Mouse (Mus musculus): ENCODE results near the gene Klhl28. TPM values are rescaled to one million over a fixed set of nuclear protein-coding genes. Genes with fewer than 3 reads are reported as not detected.

Gene Klhl28
- 25.9 TPM for polyA plus RNA-seq (2015; fragmentation: Illumina TruSeq; extraction: RNeasy Lipid Tissue Mini Kit (QIAGEN cat#74804); ENCODE audit: insufficient read depth, low replicate concordance)

DNA sequence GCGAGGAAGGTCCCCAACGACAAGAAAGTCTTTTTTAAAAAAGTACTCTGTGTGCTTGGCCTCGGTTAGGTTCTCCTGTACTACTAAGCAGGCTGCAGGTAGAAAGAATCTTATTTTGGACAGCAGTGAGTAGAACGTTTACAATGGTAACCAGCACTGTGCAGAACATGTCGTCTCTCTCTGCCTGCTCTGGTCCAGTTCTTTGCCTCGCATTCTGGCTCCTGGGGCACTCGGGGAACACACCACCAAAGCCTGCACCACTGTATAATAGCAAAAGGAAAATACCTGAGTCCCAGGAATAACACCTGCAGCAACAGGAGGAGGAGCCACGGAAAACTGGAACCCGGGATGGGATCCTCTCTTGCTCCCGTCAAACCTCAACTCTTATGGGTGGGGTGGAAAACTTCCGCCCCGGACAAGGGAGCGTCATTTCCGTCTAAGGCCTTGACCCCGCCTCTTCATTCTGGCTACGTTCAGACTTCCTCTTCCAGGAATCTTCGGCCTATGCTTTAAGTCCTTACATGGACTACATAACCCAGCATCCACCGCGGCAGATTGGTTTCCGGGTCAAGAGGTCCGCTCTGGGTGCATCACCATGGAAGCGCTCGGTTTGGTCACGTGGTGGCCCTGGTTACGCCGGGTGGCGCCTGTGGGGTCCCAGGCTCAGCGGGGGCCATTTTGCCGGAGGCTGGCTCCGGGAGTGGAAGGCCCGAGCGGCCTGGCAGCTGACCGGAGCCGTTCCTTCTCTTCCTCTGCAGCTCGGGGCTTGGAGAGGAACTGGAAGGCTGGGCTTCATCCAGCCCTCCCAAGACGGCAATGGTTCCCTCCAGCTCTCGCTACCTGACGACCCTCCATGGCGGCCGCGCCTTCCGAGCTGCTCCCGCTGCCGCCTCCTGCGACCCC, at the start of gene Klhl28, which contains the start of gene Togaram1:
TSS of gene Klhl28 (minus strand) at position 411 of the 903 bp plus-strand sequence.
TSS of gene Togaram1 (plus strand) at position 681 of the 903 bp plus-strand sequence.

DNA sequence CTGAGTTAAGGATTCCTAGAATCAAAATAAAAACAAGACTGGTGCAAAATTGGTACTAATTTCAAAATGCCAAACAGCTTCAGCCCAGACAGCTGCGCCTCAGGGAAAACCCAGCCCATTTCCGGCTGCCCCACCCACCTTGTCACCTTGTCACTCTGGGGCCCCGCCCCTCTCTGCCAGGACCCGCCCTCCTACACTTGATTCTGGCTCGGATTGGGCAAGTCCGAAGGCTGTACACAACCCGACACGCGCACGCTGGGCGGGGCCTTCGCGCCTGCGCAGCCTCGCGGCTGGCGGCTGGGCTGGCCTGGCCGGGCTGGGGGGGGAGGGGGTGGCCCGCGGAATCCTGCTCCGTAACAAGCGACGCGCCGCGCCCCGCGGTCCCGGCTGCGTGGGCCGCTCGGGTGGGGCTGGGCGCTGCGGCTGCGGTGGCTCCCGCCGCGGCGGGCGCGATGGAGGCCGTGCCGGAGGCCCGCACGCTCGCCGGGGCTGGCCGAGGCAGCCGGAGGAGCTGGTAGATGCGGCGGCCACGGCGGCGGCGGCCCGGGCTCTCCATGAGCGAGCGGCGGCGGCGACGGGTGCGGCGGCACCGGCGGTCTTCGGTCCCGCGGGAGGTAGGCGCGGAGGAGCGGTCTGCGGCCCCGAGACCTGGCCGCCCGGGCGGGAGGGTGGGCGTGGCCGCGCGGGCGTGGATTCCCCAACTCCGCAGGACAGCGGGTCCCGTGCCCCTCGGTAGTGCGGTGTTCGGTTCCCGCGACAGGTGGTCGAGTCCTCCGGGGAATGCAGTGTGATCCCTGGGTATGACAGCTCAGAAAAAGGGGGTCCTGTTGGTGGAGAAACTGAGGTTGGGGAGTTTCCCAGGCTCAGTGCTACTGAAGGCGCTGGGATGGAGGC, 47.5 kb downstream of the Klhl28 start, which contains the start of gene Gm527:
TSS of gene Gm527 (plus strand) at position 329 of the 894 bp plus-strand sequence.

Other genes with a start within 250 kb of the Klhl28 start
- 7.8 TPM for gene Gm527, start 47.6 kb downstream of the Klhl28 start, polyA plus RNA-seq (2015; fragmentation: Illumina TruSeq; extraction: RNeasy Lipid Tissue Mini Kit (QIAGEN cat#74804); ENCODE audit: insufficient read depth, low replicate concordance)
- 32.2 TPM for gene Togaram1, start 270 bp upstream of the Klhl28 start, polyA plus RNA-seq (2015; fragmentation: Illumina TruSeq; extraction: RNeasy Lipid Tissue Mini Kit (QIAGEN cat#74804); ENCODE audit: insufficient read depth, low replicate concordance)
- gene Prpf39, start 70.8 kb upstream of the Klhl28 start, polyA plus RNA-seq (2015; fragmentation: Illumina TruSeq; extraction: RNeasy Lipid Tissue Mini Kit (QIAGEN cat#74804); ENCODE audit: insufficient read depth, low replicate concordance), result 146 TPM
- 167 TPM for gene Fkbp3, start 108.5 kb upstream of the Klhl28 start, polyA plus RNA-seq (2015; fragmentation: Illumina TruSeq; extraction: RNeasy Lipid Tissue Mini Kit (QIAGEN cat#74804); ENCODE audit: insufficient read depth, low replicate concordance)
- 11.5 TPM for gene Fancm, start 110.1 kb upstream of the Klhl28 start, polyA plus RNA-seq (2015; fragmentation: Illumina TruSeq; extraction: RNeasy Lipid Tissue Mini Kit (QIAGEN cat#74804); ENCODE audit: insufficient read depth, low replicate concordance)
- gene Mis18bp1, start 207.1 kb upstream of the Klhl28 start, polyA plus RNA-seq (2015; fragmentation: Illumina TruSeq; extraction: RNeasy Lipid Tissue Mini Kit (QIAGEN cat#74804); ENCODE audit: insufficient read depth, low replicate concordance), result 7.1 TPM

Data from spleen, adult 10 weeks (tissue).